Mouse (Mus musculus) MEL (cell line): Measurements from ENCODE around the gene Crybb3.

ENCODE experiments used
- CHD2 ChIP-seq: IDR thresholded peaks from 2 replicates; pipeline ENCODE4 v1.6.1; 2011; ENCODE audit warnings: low read length, improper control_type of control experiment
- CTCF ChIP-seq, 3 experiments: IDR thresholded peaks in 2 of 3; conservative IDR thresholded peaks in 1 of 3; 2 replicates each; pipeline ENCODE4 v1.5.1; 2011 to 2012; ENCODE audit warnings: low read length in 3 of 3, low read depth in 2 of 3, mild to moderate bottlenecking in 2 of 3, improper control_type of control experiment in 1 of 3, inconsistent platforms in 1 of 3, mixed read lengths in 1 of 3, moderate library complexity in 1 of 3; ENCODE audit not compliant: control insufficient read depth in 1 of 3, insufficient read depth in 1 of 3, poor library complexity in 1 of 3, severe bottlenecking in 1 of 3
- POLR2A ChIP-seq, 2 experiments: IDR thresholded peaks; 2 replicates each; pipeline ENCODE4 v1.6.1; 2011 to 2012; ENCODE audit warnings: low read length in 2 of 2, mild to moderate bottlenecking in 2 of 2, control low read depth in 1 of 2, improper control_type of control experiment in 1 of 2, low read depth in 1 of 2, moderate library complexity in 1 of 2; ENCODE audit not compliant: control insufficient read depth in 1 of 2, insufficient read depth in 1 of 2, poor library complexity in 1 of 2
- UBTF ChIP-seq: IDR thresholded peaks from 2 replicates; pipeline ENCODE4 v1.6.1; 2012; ENCODE audit warnings: low read depth, mild to moderate bottlenecking, inconsistent platforms, low read length, improper control_type of control experiment, moderate library complexity, borderline replicate concordance; ENCODE audit not compliant: insufficient read depth

GRCm38 (mm10) chr5:113119861-113120465, 38.6 kb upstream of the Crybb3 start:
- TF ChIP-seq CTCF (IDR thresholded peaks at IDR 0.05 in 2 of 3, conservative IDR thresholded peaks at IDR 0.05 in 1 of 3; ENCODE audit: control insufficient read depth in 1 of 3, insufficient read depth in 1 of 3, low read depth in 2 of 3, low read length in 3 of 3, poor library complexity in 1 of 3, severe bottlenecking in 1 of 3) (no peak), UBTF (no peak), POLR2A (IDR thresholded peaks at IDR 0.05; ENCODE audit: control insufficient read depth in 1 of 2, insufficient read depth in 1 of 2, low read depth in 1 of 2, low read length in 2 of 2, poor library complexity in 1 of 2) (no peak), CHD2 (no peak)
